Mouse (Mus musculus) thymus, adult 2 months (tissue): ENCODE data around the gene Ctnnbl1.

Experiments used
- CTCF ChIP-seq: fragments of 200-500 bp; IDR thresholded peaks from 2 replicates; pipeline ENCODE4 v1.5.1; 2012; ENCODE audit warnings: mild to moderate bottlenecking, control low read depth, low read length, moderate library complexity, borderline replicate concordance; ENCODE audit not compliant: control insufficient read depth, poor library complexity, insufficient read depth; ENCODE audit errors: extremely low read depth
- POLR2A ChIP-seq: fragments of 200-500 bp; IDR thresholded peaks from 2 replicates; pipeline ENCODE4 v1.6.1; 2012; ENCODE audit warnings: mild to moderate bottlenecking, low read length, control low read depth, moderate library complexity; ENCODE audit not compliant: control insufficient read depth, poor library complexity, insufficient read depth; ENCODE audit errors: extremely low read depth

- no peak for TF ChIP-seq CTCF
- TF ChIP-seq POLR2A = no peak
Measured at GRCm38 (mm10) chr2:157870247-157870646, 133.0 kb downstream of the Ctnnbl1 start.
